Mouse (Mus musculus) retina, postnatal 7 days (tissue): ENCODE measurements around the gene Ubtfl1.
"Not testable (repeated sequence)": the region's sequence is repeated elsewhere in the genome, so short reads cannot be mapped to it uniquely, and the experiment has no call there.

Experiments
- DNase-seq: peaks from one replicate; pipeline ENCODE4 v3.0.0-alpha.2; 2012; ENCODE audit warnings: low read depth, low spot score

The Ubtfl1 gene

GRCm38 (mm10) chr9:18404118-18404517 is at the start of gene Ubtfl1:
Ubtfl1 (plus strand) TSS chr9:18404418.
- no peak for DNase-seq

- not testable (repeated sequence) for DNase-seq
These were observed 31.2 kb upstream of the Ubtfl1 start for GRCm38 (mm10) chr9:18373026-18373425.

- DNase-seq: no peak
These were observed 18.4 kb upstream of the Ubtfl1 start for GRCm38 (mm10) chr9:18385782-18386181.

DNA sequence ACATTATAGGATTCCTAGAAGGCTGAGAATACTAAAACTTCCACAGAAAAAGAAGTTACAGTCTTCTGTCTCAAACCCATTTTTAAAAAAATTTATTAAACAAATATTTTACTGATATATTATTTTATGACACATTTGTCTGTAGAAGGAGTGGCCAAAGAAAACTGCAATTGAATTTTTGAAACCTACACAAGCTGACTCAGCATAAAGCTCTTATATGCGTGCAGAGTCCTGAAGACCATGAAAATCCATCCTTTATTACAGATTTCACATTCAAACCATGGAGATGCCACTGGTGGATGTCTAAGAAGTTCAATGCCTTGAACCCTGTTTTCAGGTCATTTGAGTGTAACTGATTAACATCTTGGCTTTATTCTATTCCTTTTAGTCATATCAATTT is 4.6 kb upstream of the Ubtfl1 start:
- no peak for DNase-seq

- DNase-seq: not testable (repeated sequence)
These were observed 1.3 kb upstream of the Ubtfl1 start, which contains the start of gene Naalad2 for GRCm38 (mm10) chr9:18402895-18403294. Naalad2 (minus strand) TSS chr9:18402995.

- DNase-seq: not testable (repeated sequence)
These were observed 8.2 kb downstream of the Ubtfl1 start for GRCm38 (mm10) chr9:18412371-18412770.

DNA sequence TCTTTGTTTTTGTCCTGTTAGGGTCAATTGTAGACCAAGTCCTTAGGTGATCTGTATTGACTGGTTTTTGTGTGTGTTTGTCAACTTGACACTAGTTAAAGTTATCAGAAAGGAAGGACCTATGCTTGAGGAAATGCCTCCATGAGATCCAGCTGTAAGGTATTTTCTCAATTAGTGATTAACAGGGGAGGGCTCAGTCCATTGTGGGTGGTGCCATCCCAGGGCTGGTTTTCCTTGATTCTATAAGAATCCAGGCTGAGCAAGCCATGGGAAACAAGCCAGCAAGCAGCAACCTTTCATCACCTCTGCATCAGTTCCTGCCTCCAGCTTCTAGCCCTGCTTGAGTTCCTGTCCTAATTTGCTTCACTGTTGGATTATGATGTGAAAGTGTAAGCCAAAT is 26.1 kb downstream of the Ubtfl1 start, which contains the start of gene Mbd3l2:
TSS of gene Mbd3l2 (plus strand) at position 301 of the 400 bp plus-strand sequence.
- no peak for DNase-seq

DNA sequence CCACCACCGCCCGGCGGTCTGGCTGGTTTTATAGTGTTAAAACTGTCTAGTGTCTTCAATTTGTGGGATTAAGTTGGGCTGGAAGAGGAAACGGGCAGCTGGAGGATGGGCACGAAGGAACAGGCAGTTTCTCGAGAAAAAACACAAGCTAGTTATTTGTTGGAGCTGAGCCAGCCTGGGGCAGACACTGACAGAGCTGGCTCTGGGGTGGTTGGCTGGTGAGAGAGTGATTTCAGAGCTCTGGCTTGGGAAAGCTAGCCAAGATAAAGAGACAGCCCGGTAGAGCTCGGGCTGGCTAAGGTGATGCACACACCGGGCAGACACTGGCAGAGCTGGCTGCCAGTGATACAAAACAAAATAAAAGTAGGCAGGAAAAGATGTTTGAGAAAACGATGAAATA is 27.5 kb downstream of the Ubtfl1 start:
- no peak for DNase-seq

GRCm38 (mm10) chr9:18456520-18456919 is 52.3 kb downstream of the Ubtfl1 start:
- DNase-seq: no peak
